Mouse (Mus musculus): ENCODE measurements around the gene BC055324. TPM values are rescaled to one million over a fixed set of nuclear protein-coding genes. Genes with fewer than 3 reads are reported as not detected.

Gene BC055324
- polyA plus RNA-seq, 1 experiment from 2014 or later, result 2.9 TPM

DNA sequence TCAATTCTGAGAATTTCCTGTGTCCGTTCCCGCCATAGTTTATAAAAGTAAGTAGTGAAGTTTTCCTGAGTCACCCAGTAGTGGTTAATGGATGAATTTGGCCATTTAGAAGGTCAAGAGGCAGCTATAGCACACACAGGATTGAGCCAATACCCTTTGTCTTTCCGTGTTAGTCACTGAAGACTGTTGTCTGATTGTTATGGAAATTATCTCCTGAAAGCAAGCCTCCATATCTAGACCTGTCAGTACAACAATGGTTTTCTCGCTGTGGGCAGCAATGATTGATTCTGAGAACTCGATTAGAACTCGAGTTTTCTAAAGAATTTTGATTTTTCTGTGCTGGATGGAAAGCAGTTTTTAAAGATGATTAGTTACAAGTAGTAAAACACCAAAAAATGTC, 25.2 kb upstream of the BC055324 start:
- no peaks in the 10 kb centered on the region for H3K27me3 ChIP-seq (ENCODE audit: control insufficient read depth, insufficient read depth, low read length)
- no peak overlapping the region for H3K27ac ChIP-seq (replicated peaks)
- TF ChIP-seq CTCF (IDR thresholded peaks at IDR 0.05; ENCODE audit: low read depth) (no peak), EP300 (optimal IDR thresholded peaks at IDR 0.05) (no peak)
- WGBS, result 33% methylated on average over 6 of the region's 6 CpGs
- ATAC-seq (ENCODE audit: low FRiP score, low TSS enrichment), result no peak
- no peaks in the 10 kb centered on the region for H3K4me1 ChIP-seq (replicated peaks; ENCODE audit: control insufficient read depth, insufficient read depth)
- H3K36me3 ChIP-seq (ENCODE audit: control insufficient read depth, insufficient read depth, low read length), result no peaks in the 10 kb centered on the region
- H3K9me3 ChIP-seq (ENCODE audit: control insufficient read depth, low read length), result no peaks in the 10 kb centered on the region
- no peak for DNase-seq (ENCODE audit: low spot score)
- H3K4me2 ChIP-seq (replicated peaks; ENCODE audit: low read depth), result no peak overlapping the region
- H3K4me3 ChIP-seq (ENCODE audit: low read depth, low read length), result no peak overlapping the region
- H3K9ac ChIP-seq (ENCODE audit: low read length), result no peak overlapping the region

DNA sequence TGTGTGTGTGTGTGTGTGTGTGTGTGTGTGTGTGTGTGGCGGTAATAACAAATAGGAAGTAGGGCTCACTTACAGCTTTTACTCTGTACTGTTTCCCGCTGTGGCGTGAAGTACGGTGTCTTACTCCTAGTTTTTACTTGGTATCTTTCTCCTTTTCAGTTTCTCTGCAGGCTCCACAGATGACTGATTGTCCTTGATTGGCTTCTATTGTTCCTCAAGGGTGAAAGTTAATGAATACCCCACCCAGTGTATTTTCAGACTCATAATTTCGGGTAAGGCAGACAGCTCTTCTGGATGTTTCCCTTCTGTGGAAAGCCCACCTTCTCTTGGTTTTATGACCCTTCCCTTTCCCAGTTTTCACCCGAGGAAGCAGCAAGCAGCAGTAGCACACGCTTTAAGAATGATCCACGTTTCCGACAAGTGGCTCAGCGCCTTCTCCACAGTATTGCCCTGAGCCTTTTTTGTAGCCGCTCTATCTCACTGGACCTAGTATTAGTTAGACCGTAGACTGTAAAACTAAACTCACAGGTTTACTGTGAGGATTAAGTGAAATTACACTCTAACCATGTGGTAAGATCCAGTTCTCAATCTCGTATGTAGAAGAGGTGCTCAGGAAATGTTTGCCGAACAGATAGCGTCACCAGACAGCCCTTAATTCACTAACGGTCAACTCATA, 23.8 kb upstream of the BC055324 start:
- Histone ChIP-seq H3K9ac (ENCODE audit: low read length) (no peak overlapping the region), H3K27me3 (ENCODE audit: control insufficient read depth, insufficient read depth, low read length) (no peaks in the 10 kb centered on the region), H3K36me3 (ENCODE audit: control insufficient read depth, insufficient read depth, low read length) (no peaks in the 10 kb centered on the region), H3K9me3 (ENCODE audit: control insufficient read depth, low read length) (no peaks in the 10 kb centered on the region), H3K4me3 (ENCODE audit: low read depth, low read length) (no peak overlapping the region), H3K4me2 (replicated peaks; ENCODE audit: low read depth) (no peak overlapping the region), H3K27ac (replicated peaks) (no peak overlapping the region), H3K4me1 (replicated peaks; ENCODE audit: control insufficient read depth, insufficient read depth) (no peaks in the 10 kb centered on the region)
- ATAC-seq (ENCODE audit: low FRiP score, low TSS enrichment), result no peak
- WGBS, result 78% methylated on average over 16 of the region's 16 CpGs
- no peak for TF ChIP-seq CTCF (IDR thresholded peaks at IDR 0.05; ENCODE audit: low read depth)
- no peak for DNase-seq (ENCODE audit: low spot score)

DNA sequence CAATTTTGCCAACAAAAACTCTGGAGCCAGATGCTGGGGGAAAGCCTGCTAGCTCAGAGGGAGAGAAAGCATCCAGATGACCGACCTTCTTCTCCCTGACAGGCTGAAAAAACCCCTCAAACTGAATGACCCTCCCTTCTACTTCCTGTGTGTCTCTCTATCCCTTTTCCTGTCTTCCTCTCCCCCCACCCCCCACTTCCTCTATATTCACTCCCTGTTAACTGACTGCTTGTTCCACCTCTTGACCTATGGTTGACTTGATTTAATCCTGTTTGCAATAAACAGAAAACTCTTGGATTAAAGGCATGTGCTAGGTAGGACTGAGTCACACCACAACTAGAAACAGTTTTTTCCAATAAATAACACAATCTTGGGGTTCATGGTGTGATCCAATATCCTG, 20.0 kb upstream of the BC055324 start:
- TF ChIP-seq CTCF (IDR thresholded peaks at IDR 0.05; ENCODE audit: low read depth) (no peak), EP300 (optimal IDR thresholded peaks at IDR 0.05) (no peak)
- no peak overlapping the region for H3K4me2 ChIP-seq (replicated peaks; ENCODE audit: low read depth)
- no peaks in the 10 kb centered on the region for H3K36me3 ChIP-seq (ENCODE audit: control insufficient read depth, insufficient read depth, low read length)

DNA sequence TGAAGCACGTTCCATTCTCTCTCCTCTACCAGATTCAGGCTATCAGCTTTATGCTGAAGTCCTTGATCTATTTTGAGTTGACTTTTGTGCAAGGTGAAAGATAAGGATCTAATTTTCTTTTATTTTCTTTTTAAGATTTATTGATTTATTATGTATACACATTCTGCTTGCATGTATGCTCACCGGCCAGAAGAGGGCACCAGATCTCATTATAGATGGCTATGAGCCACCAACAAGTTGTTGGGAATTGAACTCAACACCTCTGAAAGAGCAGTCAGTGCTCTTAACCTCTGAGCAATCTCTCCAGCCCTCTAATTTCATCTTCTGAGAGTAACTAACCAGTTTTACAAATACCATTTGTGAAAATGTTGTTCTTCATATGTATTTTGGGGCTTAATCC, 14.6 kb upstream of the BC055324 start:
- no peaks in the 10 kb centered on the region for H3K9me3 ChIP-seq (ENCODE audit: control insufficient read depth, low read length)
- no peaks in the 10 kb centered on the region for H3K36me3 ChIP-seq (ENCODE audit: control insufficient read depth, insufficient read depth, low read length)
- no peak overlapping the region for H3K27ac ChIP-seq (replicated peaks)
- TF ChIP-seq CTCF (IDR thresholded peaks at IDR 0.05; ENCODE audit: low read depth), result peak; percentile 79
- no peak for TF ChIP-seq EP300 (optimal IDR thresholded peaks at IDR 0.05)
- H3K27me3 ChIP-seq (ENCODE audit: control insufficient read depth, insufficient read depth, low read length), result no peaks in the 10 kb centered on the region
- H3K4me2 ChIP-seq (replicated peaks; ENCODE audit: low read depth), result no peak overlapping the region
- no peaks in the 10 kb centered on the region for H3K4me1 ChIP-seq (replicated peaks; ENCODE audit: control insufficient read depth, insufficient read depth)
- WGBS, result 41% methylated on average over 2 of the region's 2 CpGs
- no peak overlapping the region for H3K4me3 ChIP-seq (ENCODE audit: low read depth, low read length)
- no peak overlapping the region for H3K9ac ChIP-seq (ENCODE audit: low read length)
- ATAC-seq (ENCODE audit: low FRiP score, low TSS enrichment), result no peak
- peak; percentile 30 for DNase-seq (ENCODE audit: low spot score)

More for the DNA sequence above, 20.0 kb upstream of the BC055324 start:
- H3K4me1 ChIP-seq (replicated peaks; ENCODE audit: control insufficient read depth, insufficient read depth), result no peaks in the 10 kb centered on the region
- DNase-seq (ENCODE audit: low spot score) (no peak), ATAC-seq (ENCODE audit: low FRiP score, low TSS enrichment) (no peak)
- WGBS, result 41% methylated on average over 1 of the region's 1 CpGs
- H3K9ac ChIP-seq (ENCODE audit: low read length), result no peak overlapping the region
- no peaks in the 10 kb centered on the region for H3K9me3 ChIP-seq (ENCODE audit: control insufficient read depth, low read length)
- H3K4me3 ChIP-seq (ENCODE audit: low read depth, low read length), result no peak overlapping the region
- no peak overlapping the region for H3K27ac ChIP-seq (replicated peaks)
- no peaks in the 10 kb centered on the region for H3K27me3 ChIP-seq (ENCODE audit: control insufficient read depth, insufficient read depth, low read length)

DNA sequence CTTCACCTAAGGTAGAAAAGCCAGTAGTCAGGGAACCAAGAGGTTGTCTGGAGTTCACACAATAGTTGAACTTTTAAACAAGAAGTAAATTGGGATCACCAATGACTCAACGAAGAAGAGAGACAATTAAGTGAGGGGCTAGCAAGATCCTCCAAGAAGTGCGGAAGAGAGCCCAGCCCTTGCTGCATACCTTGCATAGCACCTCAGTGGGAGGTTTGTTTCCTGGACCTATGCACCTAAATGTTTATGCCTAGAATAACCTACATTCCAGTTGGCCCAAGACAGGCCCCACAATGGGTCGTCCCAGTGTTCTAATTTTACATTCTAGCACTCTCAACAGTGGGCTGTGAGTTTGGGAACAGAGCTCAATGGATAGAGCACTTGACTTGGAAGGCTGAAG, 9.7 kb upstream of the BC055324 start:
- DNase-seq (ENCODE audit: low spot score) (no peak), ATAC-seq (ENCODE audit: low FRiP score, low TSS enrichment) (no peak)
- Histone ChIP-seq H3K9ac (ENCODE audit: low read length) (no peak overlapping the region), H3K4me1 (replicated peaks; ENCODE audit: control insufficient read depth, insufficient read depth) (no peaks in the 10 kb centered on the region), H3K4me2 (replicated peaks; ENCODE audit: low read depth) (no peak overlapping the region), H3K9me3 (ENCODE audit: control insufficient read depth, low read length) (no peaks in the 10 kb centered on the region), H3K4me3 (ENCODE audit: low read depth, low read length) (no peak overlapping the region), H3K27me3 (ENCODE audit: control insufficient read depth, insufficient read depth, low read length) (no peaks in the 10 kb centered on the region), H3K36me3 (ENCODE audit: control insufficient read depth, insufficient read depth, low read length) (no peaks in the 10 kb centered on the region), H3K27ac (replicated peaks) (no peak overlapping the region)
- TF ChIP-seq CTCF (IDR thresholded peaks at IDR 0.05; ENCODE audit: low read depth), result no peak
- no peak for TF ChIP-seq EP300 (optimal IDR thresholded peaks at IDR 0.05)
- WGBS, result 66% methylated on average over 3 of the region's 3 CpGs

DNA sequence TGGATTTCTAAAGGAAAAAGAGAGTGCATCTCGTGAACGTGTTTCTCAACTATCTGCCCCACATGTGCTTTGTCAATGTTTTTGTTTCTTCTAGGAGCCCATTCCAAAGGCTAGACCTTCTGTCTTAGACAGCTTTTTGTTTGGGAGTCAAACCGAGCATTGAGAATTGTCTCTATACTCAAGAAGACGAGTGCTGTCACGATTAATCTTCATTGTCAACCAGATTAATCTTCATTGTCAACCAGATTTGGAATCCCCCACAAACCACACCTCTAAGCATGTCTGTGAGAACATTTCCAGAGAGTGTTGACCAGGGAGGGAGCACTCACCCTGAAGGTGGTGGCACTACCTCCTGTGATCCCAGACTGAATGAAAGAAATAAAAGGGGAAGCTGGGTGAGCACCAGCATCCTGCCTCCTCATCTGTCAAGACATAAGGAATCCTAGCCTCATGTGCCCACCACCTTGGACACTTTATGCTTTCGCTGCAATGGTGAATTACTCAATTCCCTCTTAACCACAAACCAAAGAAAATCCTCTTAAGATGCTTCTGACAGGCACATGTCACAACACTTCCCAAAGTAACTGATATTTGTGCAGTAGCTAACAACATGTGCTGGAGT, 7.3 kb upstream of the BC055324 start:
- WGBS, result 68% methylated on average over 6 of the region's 6 CpGs

More for the DNA sequence above, 7.3 kb upstream of the BC055324 start:
- H3K9ac ChIP-seq (ENCODE audit: low read length), result no peak overlapping the region
- no peaks in the 10 kb centered on the region for H3K4me1 ChIP-seq (replicated peaks; ENCODE audit: control insufficient read depth, insufficient read depth)
- H3K9me3 ChIP-seq (ENCODE audit: control insufficient read depth, low read length), result no peaks in the 10 kb centered on the region
- no peak for ATAC-seq (ENCODE audit: low FRiP score, low TSS enrichment)
- H3K36me3 ChIP-seq (ENCODE audit: control insufficient read depth, insufficient read depth, low read length), result no peaks in the 10 kb centered on the region
- no peak overlapping the region for H3K4me3 ChIP-seq (ENCODE audit: low read depth, low read length)
- no peaks in the 10 kb centered on the region for H3K27me3 ChIP-seq (ENCODE audit: control insufficient read depth, insufficient read depth, low read length)
- H3K4me2 ChIP-seq (replicated peaks; ENCODE audit: low read depth), result no peak overlapping the region
- H3K27ac ChIP-seq (replicated peaks), result no peak overlapping the region
- DNase-seq (ENCODE audit: low spot score), result no peak
- TF ChIP-seq EP300 (optimal IDR thresholded peaks at IDR 0.05), result no peak
- no peak for TF ChIP-seq CTCF (IDR thresholded peaks at IDR 0.05; ENCODE audit: low read depth)
